Mouse (Mus musculus) hindbrain, embryonic 16.5 days (tissue): ENCODE results near the gene Tbc1d9. TPM values are rescaled to one million over a fixed set of nuclear protein-coding genes. Genes with fewer than 3 reads are reported as not detected.

Experiments used
- ATAC-seq: fragments of 200-750 bp; cut with Nextera tagmentation; 2 replicates; pipeline ENCODE4 v1.8.0; 2017; ENCODE audit warnings: moderate TSS enrichment, moderate library complexity
- H3K27ac ChIP-seq: fragments of 300-500 bp; sonication (generic); 2 replicates; pipeline ENCODE4 v1.5.1; 2014; ENCODE audit warnings: low read depth, mild to moderate bottlenecking, control low read depth, low read length, moderate library complexity
- H3K27me3 ChIP-seq: fragments of 300-500 bp; sonication (generic); replicated peaks from 2 replicates; pipeline ENCODE4 v1.6.1; 2014; ENCODE audit warnings: low read length; ENCODE audit not compliant: control insufficient read depth, insufficient read depth
- H3K36me3 ChIP-seq: fragments of 300-500 bp; sonication (generic); 2 replicates; pipeline ENCODE4 v1.6.1; 2014; ENCODE audit warnings: mild to moderate bottlenecking, low read length, moderate library complexity, mixed read lengths; ENCODE audit not compliant: control insufficient read depth, insufficient read depth
- H3K4me1 ChIP-seq: fragments of 300-500 bp; sonication (generic); 2 replicates; pipeline ENCODE4 v1.6.1; 2014; ENCODE audit warnings: low read depth, low read length; ENCODE audit not compliant: control insufficient read depth, insufficient read depth
- H3K4me2 ChIP-seq: fragments of 300-500 bp; sonication (generic); 2 replicates; pipeline ENCODE4 v1.6.1; 2014; ENCODE audit warnings: mild to moderate bottlenecking, low read length, control low read depth, moderate library complexity
- H3K4me3 ChIP-seq: fragments of 300-500 bp; sonication (generic); 2 replicates; pipeline ENCODE4 v1.5.1; 2014; ENCODE audit warnings: mild to moderate bottlenecking, low read length, control low read depth, moderate library complexity
- H3K9ac ChIP-seq: fragments of 300-500 bp; sonication (generic); 2 replicates; pipeline ENCODE4 v1.6.1; 2014; ENCODE audit warnings: low read depth, mild to moderate bottlenecking, control low read depth, low read length, moderate library complexity
- H3K9me3 ChIP-seq: fragments of 300-500 bp; sonication (generic); 2 replicates; pipeline ENCODE4 v1.6.1; 2014; ENCODE audit warnings: mild to moderate bottlenecking, low read length, moderate library complexity; ENCODE audit not compliant: control insufficient read depth
- WGBS: fragments of 180-500 bp; shearing (Covaris S2); extraction: QIAGEN DNeasy Blood & Tissue Kit; methylation state at CpG from one replicate; pipeline ENCODE4 v1.1.7; 2014; 5-methylcytosine and 5-hydroxymethylcytosine counted together
- polyA plus RNA-seq: library from polyadenylated mRNA; unstranded; fragments of >200 nt; fragmentation: Nextera tagmentation; extraction: Ambion mirVana; gene quantifications from 2 replicates; pipeline ENCODE4 v1.2.1, GENCODE M21; 2015

Tbc1d9 gene
- polyA plus RNA-seq: 16.2 and 16.5 TPM in 2 replicates

DNA sequence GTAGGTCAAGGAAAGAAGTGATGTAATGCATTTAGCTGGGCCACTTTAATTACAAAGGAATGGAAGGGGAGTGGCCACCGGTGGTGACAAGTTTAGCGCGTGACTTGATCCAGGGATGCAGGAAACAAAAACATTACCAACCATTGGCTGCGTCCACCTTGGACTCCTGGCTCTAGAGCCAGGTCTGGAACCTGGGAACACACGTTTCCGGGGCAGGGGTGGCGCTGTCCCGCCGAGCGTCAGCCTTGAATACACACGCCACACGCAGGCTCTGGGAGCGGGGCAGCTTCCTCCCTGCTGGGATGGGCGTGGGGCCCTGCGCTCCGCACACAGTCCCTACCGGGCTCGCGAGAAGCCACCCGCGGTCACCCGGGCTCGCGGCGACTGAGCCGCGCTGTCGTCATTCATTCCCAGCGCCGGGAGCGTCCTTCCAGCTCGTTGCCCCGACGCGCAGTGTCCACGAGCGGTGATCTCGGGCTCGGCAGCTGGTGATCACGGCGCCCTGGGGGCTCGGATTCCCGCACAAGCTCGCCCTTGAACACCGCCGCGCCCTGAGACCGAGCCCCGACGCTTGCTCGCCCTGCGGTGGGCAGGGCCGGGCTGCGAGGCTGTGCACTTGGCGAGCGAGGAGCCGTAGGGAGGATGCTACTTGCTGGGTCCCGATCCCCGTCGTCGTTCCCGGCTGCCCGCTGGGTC lies at the start of gene Tbc1d9:
Gene Tbc1d9 (plus strand): TSS at position 118 of the 696 bp plus-strand sequence.
- Histone ChIP-seq H3K36me3 (no peaks in the 10 kb centered on the region), H3K27ac (peak within 1 kb of the TSS; percentile 89), H3K4me3 (peak within 1 kb of the TSS; percentile 69), H3K4me2 (peak within 1 kb of the TSS; percentile 60), H3K9ac (peak within 1 kb of the TSS; percentile 97), H3K4me1 (peaks cover 10% of the 10 kb centered on the region), H3K9me3 (no peaks in the 10 kb centered on the region), H3K27me3 (no peaks in the 10 kb centered on the region)
- under 1% methylated on average over 43 of the region's 63 CpGs for WGBS
- ATAC-seq: peak; percentile 91

- H3K36me3 ChIP-seq: no peaks in the 10 kb centered on the region
- H3K4me3 ChIP-seq: no peak overlapping the region
- no peak overlapping the region for H3K9ac ChIP-seq
- no peak overlapping the region for H3K4me2 ChIP-seq
- no peaks in the 10 kb centered on the region for H3K27me3 ChIP-seq
- no peaks in the 10 kb centered on the region for H3K9me3 ChIP-seq
- no peak overlapping the region for H3K27ac ChIP-seq
- ATAC-seq: no peak
- H3K4me1 ChIP-seq: no peaks in the 10 kb centered on the region
- WGBS: 44% methylated on average over 2 of the region's 2 CpGs
Measured at GRCm38 (mm10) chr8:83135086-83135485, 30.1 kb upstream of the Tbc1d9 start.

- Histone ChIP-seq H3K4me1 (no peaks in the 10 kb centered on the region), H3K9me3 (no peaks in the 10 kb centered on the region), H3K27me3 (no peaks in the 10 kb centered on the region), H3K4me3 (no peak overlapping the region), H3K4me2 (no peak overlapping the region), H3K27ac (no peak overlapping the region), H3K9ac (no peak overlapping the region), H3K36me3 (no peaks in the 10 kb centered on the region)
- 80% methylated on average over 1 of the region's 1 CpGs for WGBS
- ATAC-seq: no peak
Measured at GRCm38 (mm10) chr8:83140068-83140467, 25.1 kb upstream of the Tbc1d9 start.

DNA sequence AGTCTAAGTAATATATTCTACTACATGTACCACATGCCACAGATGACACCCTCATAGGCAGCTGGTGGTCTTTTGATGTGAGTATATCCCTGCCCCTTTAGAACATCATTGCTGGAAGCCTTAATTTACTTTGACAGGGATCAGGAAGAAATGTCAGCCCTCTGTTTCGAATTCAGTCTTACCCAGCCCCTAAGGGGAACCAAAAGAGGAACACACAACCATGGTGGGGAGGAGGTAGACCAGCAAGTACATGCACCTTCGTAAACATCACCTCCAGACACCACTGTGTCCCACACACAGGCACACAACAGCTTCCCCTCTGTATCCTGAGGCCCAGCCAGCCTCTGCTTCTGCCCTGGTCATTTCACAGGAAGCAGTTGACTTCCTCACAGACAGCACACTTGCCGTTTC lies 24.4 kb upstream of the Tbc1d9 start:
- H3K4me1 ChIP-seq: no peaks in the 10 kb centered on the region
- no peak overlapping the region for H3K4me2 ChIP-seq
- H3K9me3 ChIP-seq: no peaks in the 10 kb centered on the region
- no peak for ATAC-seq
- no peak overlapping the region for H3K4me3 ChIP-seq
- H3K36me3 ChIP-seq: no peaks in the 10 kb centered on the region
- H3K9ac ChIP-seq: no peak overlapping the region
- 68% methylated on average over 3 of the region's 3 CpGs for WGBS
- H3K27me3 ChIP-seq: no peaks in the 10 kb centered on the region
- H3K27ac ChIP-seq: no peak overlapping the region

DNA sequence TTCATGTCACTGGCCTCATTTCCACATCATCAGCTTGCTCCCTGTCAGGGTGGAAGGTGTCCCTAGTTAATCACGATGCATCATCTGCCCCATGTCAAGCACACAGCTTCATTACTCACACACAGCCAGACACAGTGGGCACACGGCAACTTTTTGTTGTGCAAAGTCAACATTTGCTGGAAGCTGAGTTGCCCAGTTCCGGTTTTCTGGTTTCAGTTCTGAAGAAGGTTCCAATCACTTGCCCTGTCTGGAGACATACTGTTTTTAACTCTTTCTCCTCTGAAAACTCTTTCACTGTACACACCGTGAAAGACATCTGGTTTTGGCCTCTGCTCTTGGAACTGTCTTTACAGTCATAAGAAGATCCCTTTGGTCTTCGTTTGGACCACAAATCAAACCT lies 23.8 kb upstream of the Tbc1d9 start:
- no peak overlapping the region for H3K4me3 ChIP-seq
- H3K36me3 ChIP-seq: no peaks in the 10 kb centered on the region
- no peak for ATAC-seq
- H3K4me2 ChIP-seq: no peak overlapping the region
- no peak overlapping the region for H3K9ac ChIP-seq
- H3K9me3 ChIP-seq: no peaks in the 10 kb centered on the region
- H3K27me3 ChIP-seq: no peaks in the 10 kb centered on the region
- H3K4me1 ChIP-seq: no peaks in the 10 kb centered on the region
- WGBS: 78% methylated on average over 5 of the region's 5 CpGs
- no peak overlapping the region for H3K27ac ChIP-seq

DNA sequence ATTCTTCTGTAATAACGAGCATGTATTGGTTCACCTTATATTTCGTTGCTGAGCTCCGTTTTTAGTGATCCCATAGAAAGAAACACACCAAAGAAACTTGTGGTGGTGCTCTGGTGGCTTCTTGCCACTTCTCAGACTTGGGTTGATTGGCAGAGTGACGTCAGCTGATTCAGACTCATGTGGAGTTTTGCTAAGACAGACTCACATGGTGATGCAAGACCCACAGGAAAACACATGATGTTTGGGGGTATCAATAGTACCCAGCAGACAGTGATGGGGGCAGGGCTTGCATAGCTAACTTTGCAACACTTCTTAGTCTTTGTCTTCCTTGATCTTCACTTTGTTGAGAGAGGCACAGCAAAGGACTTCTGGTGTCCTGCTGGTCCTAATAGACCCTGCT lies 20.6 kb upstream of the Tbc1d9 start:
- Histone ChIP-seq H3K4me3 (no peak overlapping the region), H3K9ac (no peak overlapping the region), H3K4me1 (no peaks in the 10 kb centered on the region), H3K9me3 (no peaks in the 10 kb centered on the region), H3K4me2 (no peak overlapping the region), H3K27me3 (no peaks in the 10 kb centered on the region), H3K36me3 (no peaks in the 10 kb centered on the region), H3K27ac (no peak overlapping the region)
- ATAC-seq: no peak
- WGBS: 89% methylated on average over 4 of the region's 4 CpGs

GRCm38 (mm10) chr8:83145421-83145820 lies 19.7 kb upstream of the Tbc1d9 start:
- Histone ChIP-seq H3K4me3 (no peak overlapping the region), H3K4me2 (no peak overlapping the region), H3K36me3 (no peaks in the 10 kb centered on the region), H3K9ac (no peak overlapping the region), H3K4me1 (no peaks in the 10 kb centered on the region), H3K27me3 (no peaks in the 10 kb centered on the region), H3K9me3 (no peaks in the 10 kb centered on the region), H3K27ac (no peak overlapping the region)
- no peak for ATAC-seq
- 73% methylated on average over 3 of the region's 3 CpGs for WGBS

GRCm38 (mm10) chr8:83149124-83149523 lies 16.0 kb upstream of the Tbc1d9 start:
- Histone ChIP-seq H3K27ac (no peak overlapping the region), H3K36me3 (no peaks in the 10 kb centered on the region), H3K4me1 (no peaks in the 10 kb centered on the region), H3K4me3 (no peak overlapping the region), H3K27me3 (no peaks in the 10 kb centered on the region), H3K9ac (no peak overlapping the region), H3K4me2 (no peak overlapping the region), H3K9me3 (no peaks in the 10 kb centered on the region)
- ATAC-seq: no peak
- 93% methylated on average over 6 of the region's 6 CpGs for WGBS

GRCm38 (mm10) chr8:83152055-83152454 lies 13.1 kb upstream of the Tbc1d9 start:
- Histone ChIP-seq H3K9me3 (no peaks in the 10 kb centered on the region), H3K9ac (no peak overlapping the region), H3K4me3 (no peak overlapping the region), H3K36me3 (no peaks in the 10 kb centered on the region), H3K27me3 (no peaks in the 10 kb centered on the region), H3K4me1 (no peaks in the 10 kb centered on the region), H3K4me2 (no peak overlapping the region), H3K27ac (no peak overlapping the region)
- ATAC-seq: no peak
- 50% methylated on average over 1 of the region's 2 CpGs for WGBS
